Mouse (Mus musculus) kidney, adult 2 months (tissue): ENCODE results near the gene Coro7. TPM values are rescaled to one million over a fixed set of nuclear protein-coding genes. Genes with fewer than 3 reads are reported as not detected.

Source experiments
- DNase-seq: peaks from one replicate; pipeline ENCODE4 v3.0.0; 2021
- H3K27ac ChIP-seq: fragments of 200-500 bp; 2 replicates; pipeline ENCODE4 v1.5.1; 2012; ENCODE audit warnings: low read depth, low read length, control low read depth, inconsistent platforms; ENCODE audit not compliant: insufficient read depth
- H3K27me3 ChIP-seq: fragments of 200-500 bp; replicated peaks from 2 replicates; pipeline ENCODE4 v1.6.1; 2012; ENCODE audit warnings: mild to moderate bottlenecking, moderate library complexity, low read length, inconsistent platforms; ENCODE audit not compliant: control insufficient read depth, insufficient read depth
- H3K36me3 ChIP-seq: fragments of 200-500 bp; 2 replicates; pipeline ENCODE4 v1.6.1; 2012; ENCODE audit warnings: mild to moderate bottlenecking, moderate library complexity, low read length, inconsistent platforms; ENCODE audit not compliant: control insufficient read depth, insufficient read depth
- H3K4me1 ChIP-seq: fragments of 200-500 bp; 2 replicates; pipeline ENCODE4 v1.6.1; 2011; ENCODE audit warnings: low read length; ENCODE audit not compliant: control insufficient read depth, insufficient read depth
- H3K4me3 ChIP-seq: fragments of 200-500 bp; 2 replicates; pipeline ENCODE4 v1.5.1; 2011; ENCODE audit warnings: mild to moderate bottlenecking, low read depth, low read length, control low read depth; ENCODE audit not compliant: insufficient read depth
- CTCF ChIP-seq: fragments of 200-500 bp; conservative IDR thresholded peaks from 2 replicates; pipeline ENCODE4 v1.5.1; 2011; ENCODE audit warnings: low read depth, mild to moderate bottlenecking, control low read depth, low read length, moderate library complexity, mixed read lengths; ENCODE audit not compliant: insufficient read depth, insufficient read length
- POLR2A ChIP-seq: fragments of 200-500 bp; IDR thresholded peaks from one replicate; pipeline ENCODE4 v1.6.1; 2011; ENCODE audit warnings: low read depth, low read length, control low read depth
- WGBS: fragments of 180-500 bp; shearing (Covaris S2); methylation state at CpG from one replicate; pipeline ENCODE4 v1.1.7; 2018; 5-methylcytosine and 5-hydroxymethylcytosine counted together
- polyA plus RNA-seq: library from polyadenylated mRNA; depleted of rRNA; stranded (reverse); fragments of >200 nt; gene quantifications from 2 replicates; pipeline ENCODE4 v1.2.3, GENCODE M21; 2012; rRNA removed

Coro7 gene
- polyA plus RNA-seq, result 43.1 and 54.5 TPM in 2 replicates

- Histone ChIP-seq H3K27ac (peak within 1 kb of the TSS; percentile 49), H3K27me3 (no peaks in the 10 kb centered on the region), H3K4me1 (peaks cover 10% of the 10 kb centered on the region; the same call in 1 of the 2 replicates), H3K36me3 (0 out of 2 replicates have a peak, but pooled peaks cover 2% of the 10 kb centered on the region), H3K4me3 (peak within 1 kb of the TSS; percentile 79)
- DNase-seq, result peak; percentile 97
- TF ChIP-seq POLR2A, result peak; percentile 48
- TF ChIP-seq CTCF, result no peak
- WGBS, result 1% methylated on average over 47 of the region's 47 CpGs
Observed at GRCm38 (mm10) chr16:4679121-4680018, at the start of gene Coro7. Gene Coro7, minus strand, starts transcription at chr16:4679777.

DNA sequence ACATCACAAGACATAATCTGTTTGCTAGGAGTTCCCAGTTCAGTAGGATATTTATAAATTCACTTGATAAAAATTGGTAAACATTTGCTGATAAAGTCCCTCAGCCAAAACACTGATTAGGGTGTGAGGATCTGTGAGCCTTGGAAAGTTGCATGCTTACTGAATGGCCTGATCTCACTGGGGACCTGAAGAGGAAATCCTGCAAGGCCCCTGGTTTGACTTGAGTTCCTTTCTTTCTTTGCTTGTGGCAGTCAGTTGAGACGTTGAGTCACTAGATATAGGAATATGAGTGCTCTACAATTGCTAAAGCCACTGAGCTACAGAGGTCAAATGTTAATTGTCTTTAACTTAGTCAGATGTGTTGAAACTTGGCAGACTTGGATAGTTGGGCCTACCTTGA lies 48.4 kb upstream of the Coro7 start:
- no peak overlapping the region for H3K4me3 ChIP-seq

DNA sequence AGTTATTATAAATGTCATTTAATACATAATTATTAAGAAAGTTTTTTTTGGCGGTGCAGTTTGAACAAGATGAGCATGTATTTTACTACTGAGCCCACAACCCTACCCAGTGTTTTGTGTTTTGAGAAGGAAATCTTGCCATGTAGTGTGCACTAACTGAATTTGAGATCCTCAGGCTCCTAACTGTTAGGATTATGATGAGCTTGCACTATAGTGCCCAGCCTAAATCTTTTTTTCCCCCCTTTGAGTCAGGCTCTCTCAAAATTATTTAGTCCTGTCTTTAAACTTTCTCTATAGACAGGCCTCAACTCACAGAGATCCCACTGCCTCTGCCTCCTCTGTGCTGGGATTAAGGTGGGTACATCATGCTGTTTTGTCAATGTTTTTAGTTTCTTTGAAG lies 47.9 kb upstream of the Coro7 start:
- Histone ChIP-seq H3K36me3 (no peaks in the 10 kb centered on the region), H3K4me3 (no peak overlapping the region), H3K27me3 (no peaks in the 10 kb centered on the region), H3K27ac (no peak overlapping the region), H3K4me1 (0 out of 2 replicates have a peak, but pooled peaks cover 3% of the 10 kb centered on the region)
- no peak for DNase-seq
- TF ChIP-seq POLR2A (no peak), CTCF (no peak)
- 91% methylated on average over 1 of the region's 1 CpGs for WGBS

More for the DNA sequence above, 48.4 kb upstream of the Coro7 start:
- H3K4me1 ChIP-seq, result 0 out of 2 replicates have a peak, but pooled peaks cover 3% of the 10 kb centered on the region
- H3K27ac ChIP-seq, result no peak overlapping the region
- H3K36me3 ChIP-seq, result no peaks in the 10 kb centered on the region
- 17% methylated on average over 1 of the region's 1 CpGs for WGBS
- peak; percentile 24 for DNase-seq
- TF ChIP-seq POLR2A, result no peak
- no peak for TF ChIP-seq CTCF
- H3K27me3 ChIP-seq, result no peaks in the 10 kb centered on the region

GRCm38 (mm10) chr16:4726528-4727128 lies 47.1 kb upstream of the Coro7 start:
- TF ChIP-seq CTCF (no peak), POLR2A (no peak)
- Histone ChIP-seq H3K27me3 (no peaks in the 10 kb centered on the region), H3K4me1 (0 out of 2 replicates have a peak, but pooled peaks cover 3% of the 10 kb centered on the region), H3K4me3 (peak overlapping the region; percentile 95), H3K27ac (peak overlapping the region; percentile 97), H3K36me3 (no peaks in the 10 kb centered on the region)
- DNase-seq, result peak; percentile 66
- WGBS, result 1% methylated on average over 40 of the region's 40 CpGs

- peak; percentile 96 for DNase-seq
- H3K36me3 ChIP-seq, result no peaks in the 10 kb centered on the region
- H3K4me3 ChIP-seq, result peak within 1 kb of the TSS; percentile 95
- H3K27ac ChIP-seq, result peak within 1 kb of the TSS; percentile 97
- WGBS, result 5% methylated on average over 35 of the region's 35 CpGs
- TF ChIP-seq POLR2A (peak; percentile 97), CTCF (no peak)
- H3K27me3 ChIP-seq, result no peaks in the 10 kb centered on the region
- no peaks in the 10 kb centered on the region for H3K4me1 ChIP-seq
Observed at GRCm38 (mm10) chr16:4725780-4726527, 46.4 kb upstream of the Coro7 start, which contains the start of gene Hmox2. Gene Hmox2, plus strand, starts transcription at chr16:4726361.

- no peak for TF ChIP-seq POLR2A
- TF ChIP-seq CTCF, result no peak
- no peak overlapping the region for H3K27ac ChIP-seq
- no peaks in the 10 kb centered on the region for H3K4me1 ChIP-seq
- H3K36me3 ChIP-seq, result no peaks in the 10 kb centered on the region
- whole genome bisulfite sequencing, result 52% methylated on average over 4 of the region's 4 CpGs
- DNase-seq, result peak; percentile 63
- no peak overlapping the region for H3K4me3 ChIP-seq
- no peaks in the 10 kb centered on the region for H3K27me3 ChIP-seq
Observed at GRCm38 (mm10) chr16:4725266-4725665, 45.7 kb upstream of the Coro7 start.

GRCm38 (mm10) chr16:4722915-4723209 lies 43.3 kb upstream of the Coro7 start:
- no peak for TF ChIP-seq CTCF
- Histone ChIP-seq H3K27me3 (no peaks in the 10 kb centered on the region), H3K4me1 (no peaks in the 10 kb centered on the region; the same call in 1 of the 2 replicates), H3K27ac (no peak overlapping the region), H3K4me3 (no peak overlapping the region), H3K36me3 (no peaks in the 10 kb centered on the region)
- 70% methylated on average over 3 of the region's 3 CpGs for WGBS
- DNase-seq, result no peak
